ENCODE assay signal across 32 mouse cellular contexts in the genomic region with DNA sequence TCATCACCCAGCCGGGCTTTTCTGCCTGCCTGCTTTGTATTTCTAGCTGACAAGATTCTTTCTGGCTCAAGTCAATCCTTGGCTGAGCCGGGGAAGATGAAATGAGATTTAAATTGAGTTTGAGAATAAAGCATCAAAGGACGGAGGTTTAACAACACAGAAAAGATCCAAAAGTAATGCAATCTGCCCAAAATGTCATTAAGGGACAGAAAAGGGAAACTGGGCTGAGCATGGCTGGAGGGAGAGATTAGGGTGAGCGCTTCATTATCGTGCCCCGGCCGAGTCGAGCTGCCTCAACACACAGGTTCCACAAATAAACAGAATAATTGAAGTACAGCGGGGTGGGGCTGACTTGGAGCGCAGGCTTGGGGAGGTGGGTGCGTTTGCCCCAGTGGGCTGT. TPM values are rescaled to one million over a fixed set of nuclear protein-coding genes. Genes with fewer than 3 reads are reported as not detected.
A peak's percentile ranks its signal among the peaks of the same experiment; 100 is the strongest.
DNase-seq lines count a peak whose midpoint lies in the region; ATAC-seq and TF ChIP-seq lines count a peak whose summit lies in the region.
"Had no signal": no experiment of that assay in that cellular context is flagged by ENCODE, and none has a peak within 500 bp of the region (broad histone marks: within the 10 kb centered on the region; RNA-seq: fewer than 3 reads in every experiment).

No protein-coding gene starts in this region.

- no peak for DNase-seq in forebrain, embryonic 10.5 days (ENCODE audit: extremely low spot score, low spot score)
- no peak for DNase-seq in hindbrain, embryonic 14.5 days (ENCODE audit: low spot score)
- no peak for DNase-seq in hindbrain, postnatal 0 days (ENCODE audit: low spot score)
- DNase-seq in midbrain, embryonic 11.5 days (ENCODE audit: low spot score, missing footprints) = no peak
- no peak for DNase-seq in midbrain, postnatal 0 days (ENCODE audit: low spot score)
- DNase-seq in urinary bladder, postnatal 25 days (ENCODE audit: low spot score) = no peak
- DNase-seq in B cell, adult 2 months = no peak
- DNase-seq: adrenal gland, adult 2 months; cerebellum, adult 8-10 months; cerebellum, postnatal 36 days; embryo, embryonic 11 days; gastrocnemius, postnatal 14 days; heart, adult 18-20 months; kidney, adult 8-10 months; kidney, postnatal 36 days; lung, adult 18-20 months; lung, postnatal 10 days; thymus, adult 18-20 months; thymus, postnatal 36 days had no signal

- H3K4me2 ChIP-seq in forebrain, embryonic 13.5 days = no peak overlapping the region
- no peak overlapping the region for H3K4me2 ChIP-seq in hindbrain, embryonic 14.5 days (replicated peaks)
- H3K4me2 ChIP-seq in hindbrain, postnatal 0 days (ENCODE audit: low read depth, low read length) = no peak overlapping the region
- 0 out of 2 replicates have a peak overlapping the region, but pooled peaks have one; percentile 1 for H3K4me2 ChIP-seq in midbrain, embryonic 11.5 days
- H3K4me2 ChIP-seq in midbrain, postnatal 0 days (ENCODE audit: low read depth, low read length, poor library complexity, severe bottlenecking) = peak overlapping the region; percentile 9; the same call in 1 of the 2 replicates
- H3K4me2 ChIP-seq: embryonic facial prominence, embryonic 15.5 days; heart, embryonic 13.5 days; limb, embryonic 13.5 days; liver, embryonic 12.5 days had no signal

- H3K9me3 ChIP-seq in forebrain, embryonic 10.5 days = no peaks in the 10 kb centered on the region
- H3K9me3 ChIP-seq in forebrain, embryonic 13.5 days (replicated peaks) = no peaks in the 10 kb centered on the region
- H3K9me3 ChIP-seq in hindbrain, embryonic 14.5 days (ENCODE audit: control insufficient read depth, low read length) = no peaks in the 10 kb centered on the region
- no peaks in the 10 kb centered on the region for H3K9me3 ChIP-seq in hindbrain, postnatal 0 days (ENCODE audit: low read length)
- H3K9me3 ChIP-seq in midbrain, embryonic 11.5 days (ENCODE audit: control insufficient read depth, low read length) = no peaks in the 10 kb centered on the region
- H3K9me3 ChIP-seq in midbrain, postnatal 0 days (ENCODE audit: low read length) = no peaks in the 10 kb centered on the region
- H3K9me3 ChIP-seq: embryonic facial prominence, embryonic 15.5 days; heart, embryonic 13.5 days had no signal

- H3K27ac ChIP-seq in forebrain, embryonic 10.5 days = peak overlapping the region; percentile 26; the same call in 1 of the 2 replicates
- no peak overlapping the region for H3K27ac ChIP-seq in forebrain, embryonic 13.5 days
- H3K27ac ChIP-seq in hindbrain, embryonic 14.5 days = peak overlapping the region; percentile 54; the same call in 1 of the 2 replicates
- no peak overlapping the region; the same call in 1 of the 2 replicates for H3K27ac ChIP-seq in hindbrain, postnatal 0 days
- no peak overlapping the region for H3K27ac ChIP-seq in midbrain, embryonic 11.5 days (ENCODE audit: low read depth, low read length)
- H3K27ac ChIP-seq in midbrain, postnatal 0 days (ENCODE audit: low read depth, low read length) = peak overlapping the region; percentile 60
- H3K27ac ChIP-seq: embryonic facial prominence, embryonic 15.5 days; heart, embryonic 13.5 days; limb, embryonic 13.5 days; liver, embryonic 12.5 days had no signal

- peaks cover 42% of the 10 kb centered on the region for H3K4me1 ChIP-seq in forebrain, embryonic 10.5 days
- peaks cover 21% of the 10 kb centered on the region for H3K4me1 ChIP-seq in forebrain, embryonic 13.5 days
- 0 out of 2 replicates have a peak, but pooled peaks cover 4% of the 10 kb centered on the region for H3K4me1 ChIP-seq in hindbrain, embryonic 14.5 days (replicated peaks; ENCODE audit: control insufficient read depth, insufficient read depth, low read length)
- peaks cover 5% of the 10 kb centered on the region; the same call in 1 of the 2 replicates for H3K4me1 ChIP-seq in hindbrain, postnatal 0 days (ENCODE audit: insufficient read depth, low read length)
- peaks cover 12% of the 10 kb centered on the region for H3K4me1 ChIP-seq in midbrain, embryonic 11.5 days (ENCODE audit: control insufficient read depth, insufficient read depth, low read length)
- H3K4me1 ChIP-seq in midbrain, postnatal 0 days (ENCODE audit: insufficient read depth, low read length) = no peaks in the 10 kb centered on the region

- TF ChIP-seq CTCF in hindbrain, postnatal 0 days (IDR thresholded peaks at IDR 0.05; ENCODE audit: low read depth) = no peak
- no peak for TF ChIP-seq CTCF in midbrain, postnatal 0 days (IDR thresholded peaks at IDR 0.05)

- H3K36me3 ChIP-seq in forebrain, embryonic 10.5 days (replicated peaks) = no peaks in the 10 kb centered on the region
- H3K36me3 ChIP-seq in forebrain, embryonic 13.5 days (ENCODE audit: poor library complexity, severe bottlenecking) = no peaks in the 10 kb centered on the region
- H3K36me3 ChIP-seq in hindbrain, embryonic 14.5 days (replicated peaks; ENCODE audit: control insufficient read depth, insufficient read depth) = no peaks in the 10 kb centered on the region
- no peaks in the 10 kb centered on the region for H3K36me3 ChIP-seq in hindbrain, postnatal 0 days (ENCODE audit: insufficient read depth, low read length)
- no peaks in the 10 kb centered on the region for H3K36me3 ChIP-seq in midbrain, embryonic 11.5 days (ENCODE audit: control insufficient read depth, insufficient read depth, low read length)
- no peaks in the 10 kb centered on the region for H3K36me3 ChIP-seq in midbrain, postnatal 0 days (ENCODE audit: insufficient read depth, low read length)
- H3K36me3 ChIP-seq: embryonic facial prominence, embryonic 15.5 days; heart, embryonic 13.5 days; limb, embryonic 13.5 days; liver, embryonic 12.5 days had no signal

- WGBS in forebrain, embryonic 10.5 days = 26% methylated on average over 11 of the region's 11 CpGs
- WGBS in forebrain, embryonic 13.5 days = 18% methylated on average over 11 of the region's 11 CpGs
- WGBS in hindbrain, embryonic 14.5 days = 50% methylated on average over 11 of the region's 11 CpGs
- 47% methylated on average over 11 of the region's 11 CpGs for WGBS in hindbrain, postnatal 0 days
- 24% methylated on average over 11 of the region's 11 CpGs for WGBS in midbrain, embryonic 11.5 days
- 18% methylated on average over 11 of the region's 11 CpGs for WGBS in midbrain, postnatal 0 days

- H3K9ac ChIP-seq in forebrain, embryonic 13.5 days = no peak overlapping the region
- H3K9ac ChIP-seq in hindbrain, embryonic 14.5 days = no peak overlapping the region
- no peak overlapping the region for H3K9ac ChIP-seq in hindbrain, postnatal 0 days (replicated peaks; ENCODE audit: low read length)
- no peak overlapping the region for H3K9ac ChIP-seq in midbrain, embryonic 11.5 days (ENCODE audit: low read length)
- no peak overlapping the region for H3K9ac ChIP-seq in midbrain, postnatal 0 days (replicated peaks; ENCODE audit: low read length, poor library complexity, severe bottlenecking)
- H3K9ac ChIP-seq: embryonic facial prominence, embryonic 15.5 days; heart, embryonic 13.5 days; limb, embryonic 13.5 days; liver, embryonic 12.5 days had no signal

- H3K4me3 ChIP-seq in forebrain, embryonic 10.5 days = no peak overlapping the region
- H3K4me3 ChIP-seq in forebrain, embryonic 13.5 days = no peak overlapping the region
- H3K4me3 ChIP-seq in hindbrain, embryonic 14.5 days (replicated peaks; ENCODE audit: low read length) = no peak overlapping the region
- H3K4me3 ChIP-seq in hindbrain, postnatal 0 days (ENCODE audit: low read length) = no peak overlapping the region
- no peak overlapping the region for H3K4me3 ChIP-seq in midbrain, embryonic 11.5 days (ENCODE audit: low read depth, low read length)
- no peak overlapping the region for H3K4me3 ChIP-seq in midbrain, postnatal 0 days (ENCODE audit: low read depth, low read length)
- H3K4me3 ChIP-seq: embryonic facial prominence, embryonic 15.5 days; heart, embryonic 13.5 days; limb, embryonic 13.5 days; liver, embryonic 12.5 days had no signal

- no peak for ATAC-seq in forebrain, embryonic 13.5 days
- no peak for ATAC-seq in hindbrain, embryonic 14.5 days (ENCODE audit: low FRiP score)
- ATAC-seq in hindbrain, postnatal 0 days = no peak
- no peak for ATAC-seq in midbrain, embryonic 11.5 days (ENCODE audit: low FRiP score)
- peak; percentile 44; the same call in 1 of the 2 replicates for ATAC-seq in midbrain, postnatal 0 days (ENCODE audit: low FRiP score)
- ATAC-seq: CD4-positive, CD25-positive, alpha-beta regulatory T cell, adult 4 months; liver, embryonic 12.5 days had no signal

- peaks cover 29% of the 10 kb centered on the region for H3K27me3 ChIP-seq in forebrain, embryonic 10.5 days (ENCODE audit: poor library complexity, severe bottlenecking)
- H3K27me3 ChIP-seq in forebrain, embryonic 13.5 days = peaks cover 19% of the 10 kb centered on the region
- H3K27me3 ChIP-seq in hindbrain, embryonic 14.5 days (ENCODE audit: control insufficient read depth, insufficient read depth, low read length) = no peaks in the 10 kb centered on the region
- H3K27me3 ChIP-seq in hindbrain, postnatal 0 days (ENCODE audit: insufficient read depth, low read length) = no peaks in the 10 kb centered on the region
- no peaks in the 10 kb centered on the region; the same call in none of the 2 replicates for H3K27me3 ChIP-seq in midbrain, embryonic 11.5 days (ENCODE audit: control insufficient read depth, insufficient read depth, low read length)
- no peaks in the 10 kb centered on the region for H3K27me3 ChIP-seq in midbrain, postnatal 0 days (ENCODE audit: insufficient read depth, low read length)

RNA-seq across cellular contexts. Expression of gene Cd40, which starts 3.9 kb away (rescaled TPM):
- polyA plus RNA-seq in forebrain, embryonic 10.5 days (2016; fragmentation: Nextera tagmentation; extraction: Ambion mirVana) = 4.4 and 5.6 TPM in 2 replicates
- polyA plus RNA-seq in forebrain, embryonic 13.5 days (2015; fragmentation: Nextera tagmentation; extraction: Ambion mirVana) = 5.4 and 6.6 TPM in 2 replicates
- 6.3 and 8.3 TPM in 2 replicates for polyA plus RNA-seq in hindbrain, embryonic 14.5 days (2014; fragmentation: Nextera tagmentation; extraction: Ambion mirVana)
- 3.8 and 7.3 TPM in 2 replicates for total RNA-seq in hindbrain, postnatal 0 days (2014; rRNA removed)
- polyA plus RNA-seq in hindbrain, postnatal 0 days (2015; fragmentation: Nextera tagmentation; extraction: Ambion mirVana) = 4.8 and 5.4 TPM in 2 replicates
- 5.6 and 7.3 TPM in 2 replicates for polyA plus RNA-seq in midbrain, embryonic 11.5 days (2014; fragmentation: Nextera tagmentation; extraction: Ambion mirVana)
- 5.2 and 5.9 TPM in 2 replicates for total RNA-seq in midbrain, postnatal 0 days (2014; rRNA removed)
- polyA plus RNA-seq in midbrain, postnatal 0 days (2015; fragmentation: Nextera tagmentation; extraction: Ambion mirVana) = 4.4 and 6.4 TPM in 2 replicates

RNA-seq across cellular contexts. Expression of gene Ncoa5, which starts 16.9 kb away (rescaled TPM):
- 101 and 103 TPM in 2 replicates for polyA plus RNA-seq in forebrain, embryonic 10.5 days (2016; fragmentation: Nextera tagmentation; extraction: Ambion mirVana)
- 131 and 134 TPM in 2 replicates for polyA plus RNA-seq in forebrain, embryonic 13.5 days (2015; fragmentation: Nextera tagmentation; extraction: Ambion mirVana)
- polyA plus RNA-seq in hindbrain, embryonic 14.5 days (2014; fragmentation: Nextera tagmentation; extraction: Ambion mirVana) = 83.1 and 89.0 TPM in 2 replicates
- 60.8 and 101 TPM in 2 replicates for total RNA-seq in hindbrain, postnatal 0 days (2014; rRNA removed)
- 55.5 and 56.3 TPM in 2 replicates for polyA plus RNA-seq in hindbrain, postnatal 0 days (2015; fragmentation: Nextera tagmentation; extraction: Ambion mirVana)
- 76.9 and 85.6 TPM in 2 replicates for polyA plus RNA-seq in midbrain, embryonic 11.5 days (2014; fragmentation: Nextera tagmentation; extraction: Ambion mirVana)
- total RNA-seq in midbrain, postnatal 0 days (2014; rRNA removed) = 74.5 and 79.2 TPM in 2 replicates
- 54.3 and 65.5 TPM in 2 replicates for polyA plus RNA-seq in midbrain, postnatal 0 days (2015; fragmentation: Nextera tagmentation; extraction: Ambion mirVana)

RNA-seq across cellular contexts. Expression of gene 1700025C18Rik, which starts 39.0 kb away (rescaled TPM):
- polyA plus RNA-seq in forebrain, embryonic 10.5 days (2016; fragmentation: Nextera tagmentation; extraction: Ambion mirVana) = not detected in 2 replicates
- not detected in 2 replicates for polyA plus RNA-seq in forebrain, embryonic 13.5 days (2015; fragmentation: Nextera tagmentation; extraction: Ambion mirVana)
- polyA plus RNA-seq in hindbrain, embryonic 14.5 days (2014; fragmentation: Nextera tagmentation; extraction: Ambion mirVana) = not detected in 2 replicates
- total RNA-seq in hindbrain, postnatal 0 days (2014; rRNA removed) = not detected in 2 replicates
- polyA plus RNA-seq in hindbrain, postnatal 0 days (2015; fragmentation: Nextera tagmentation; extraction: Ambion mirVana) = not detected in 2 replicates
- not detected in 2 replicates for polyA plus RNA-seq in midbrain, embryonic 11.5 days (2014; fragmentation: Nextera tagmentation; extraction: Ambion mirVana)
- total RNA-seq in midbrain, postnatal 0 days (2014; rRNA removed) = not detected in 2 replicates
- not detected in 2 replicates for polyA plus RNA-seq in midbrain, postnatal 0 days (2015; fragmentation: Nextera tagmentation; extraction: Ambion mirVana)
- total RNA-seq: adrenal gland, adult 2 months; gastrocnemius, postnatal 14 days; heart, adult 18-20 months; heart, postnatal 25 days; layer of hippocampus, adult 8-10 months; left cerebral cortex, postnatal 25 days had no signal
- polyA plus RNA-seq: adrenal gland, adult 2 months; CD4-positive, CD25-positive, alpha-beta regulatory T cell, adult 4 months; embryonic facial prominence, embryonic 15.5 days; heart, embryonic 13.5 days; intestine, embryonic 14.5 days; limb, embryonic 13.5 days; liver, embryonic 12.5 days; neural tube, embryonic 11.5 days; small intestine, adult 2 months; stomach, embryonic 16.5 days had no signal

Comparison
In these comparisons a context has a peak if more than half of its experiments do, and no peak if none do; other contexts are left out.
1. H3K27ac ChIP-seq: peak in forebrain, embryonic 10.5 days (single experiment), hindbrain, embryonic 14.5 days (single experiment) and midbrain, postnatal 0 days (single experiment); none in forebrain, embryonic 13.5 days (single experiment), hindbrain, postnatal 0 days (single experiment) and midbrain, embryonic 11.5 days (single experiment).
2. H3K4me2 ChIP-seq: peak in midbrain, embryonic 11.5 days (single experiment) and midbrain, postnatal 0 days (single experiment); none in forebrain, embryonic 13.5 days (single experiment), hindbrain, embryonic 14.5 days (single experiment) and hindbrain, postnatal 0 days (single experiment).